Mouse (Mus musculus) heart, adult 2 months (tissue): Measurements from ENCODE around the gene Zfand3.

ENCODE experiments used
- CTCF ChIP-seq: fragments of 200-600 bp; IDR thresholded peaks from 2 replicates; pipeline ENCODE4 v1.8.1; 2022; ENCODE audit warnings: antibody characterized with exemption, mild to moderate bottlenecking, moderate library complexity
- EP300 ChIP-seq: fragments of 200-500 bp; IDR thresholded peaks from 2 replicates; pipeline ENCODE4 v1.6.1; 2011; ENCODE audit warnings: low read depth, low read length, control low read depth; ENCODE audit not compliant: insufficient read depth
- POLR2A ChIP-seq: fragments of 200-500 bp; IDR thresholded peaks from 2 replicates; pipeline ENCODE4 v1.6.1; 2011; ENCODE audit warnings: mild to moderate bottlenecking, low read depth, low read length, control low read depth; ENCODE audit not compliant: insufficient read depth

GRCm38 (mm10) chr17:30145596-30146149 lies 141.1 kb downstream of the Zfand3 start:
- TF ChIP-seq POLR2A (no peak), EP300 (0 out of 2 replicates have a peak, but pooled peaks have one; percentile 13), CTCF (peak; percentile 59)
